Mouse (Mus musculus) CD8-positive naive resting alpha-beta T cell, adult 2 months (primary cell): ENCODE measurements around the gene Stum.
"Not testable (repeated sequence)": the region's sequence is repeated elsewhere in the genome, so short reads cannot be mapped to it uniquely, and the experiment has no call there.

ENCODE experiments used
- DNase-seq, 2 experiments: peaks; one replicate each; pipeline ENCODE4 v3.0.0; 2022; ENCODE audit warnings: low read depth in 2 of 2, low spot score in 2 of 2

The Stum gene

GRCm38 (mm10) chr1:180406336-180407035 lies 76.8 kb downstream of the Stum start:
- DNase-seq = no peak

- DNase-seq = no peak
These were observed 77.5 kb downstream of the Stum start for GRCm38 (mm10) chr1:180405576-180406335.

DNA sequence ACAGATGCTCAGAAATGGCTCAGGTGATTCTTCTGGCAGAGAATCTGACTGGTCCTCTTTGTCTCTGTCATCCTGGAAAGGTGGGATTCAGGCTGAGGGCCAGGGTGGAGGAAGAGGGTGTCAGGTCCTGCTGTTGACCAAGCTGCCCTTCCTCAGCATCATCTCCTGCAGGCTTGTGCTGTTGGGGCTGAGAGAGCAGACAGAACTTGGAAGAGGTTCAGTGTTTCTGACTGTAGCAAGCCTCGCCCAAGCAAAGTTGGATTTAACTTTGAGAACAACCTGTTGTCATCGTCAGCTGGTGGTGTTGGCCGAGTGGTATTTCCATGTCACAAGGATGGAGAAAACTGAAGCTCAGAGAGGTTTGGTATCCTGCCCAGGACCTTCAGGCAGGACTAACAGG lies 78.6 kb downstream of the Stum start:
- DNase-seq = no peak

DNA sequence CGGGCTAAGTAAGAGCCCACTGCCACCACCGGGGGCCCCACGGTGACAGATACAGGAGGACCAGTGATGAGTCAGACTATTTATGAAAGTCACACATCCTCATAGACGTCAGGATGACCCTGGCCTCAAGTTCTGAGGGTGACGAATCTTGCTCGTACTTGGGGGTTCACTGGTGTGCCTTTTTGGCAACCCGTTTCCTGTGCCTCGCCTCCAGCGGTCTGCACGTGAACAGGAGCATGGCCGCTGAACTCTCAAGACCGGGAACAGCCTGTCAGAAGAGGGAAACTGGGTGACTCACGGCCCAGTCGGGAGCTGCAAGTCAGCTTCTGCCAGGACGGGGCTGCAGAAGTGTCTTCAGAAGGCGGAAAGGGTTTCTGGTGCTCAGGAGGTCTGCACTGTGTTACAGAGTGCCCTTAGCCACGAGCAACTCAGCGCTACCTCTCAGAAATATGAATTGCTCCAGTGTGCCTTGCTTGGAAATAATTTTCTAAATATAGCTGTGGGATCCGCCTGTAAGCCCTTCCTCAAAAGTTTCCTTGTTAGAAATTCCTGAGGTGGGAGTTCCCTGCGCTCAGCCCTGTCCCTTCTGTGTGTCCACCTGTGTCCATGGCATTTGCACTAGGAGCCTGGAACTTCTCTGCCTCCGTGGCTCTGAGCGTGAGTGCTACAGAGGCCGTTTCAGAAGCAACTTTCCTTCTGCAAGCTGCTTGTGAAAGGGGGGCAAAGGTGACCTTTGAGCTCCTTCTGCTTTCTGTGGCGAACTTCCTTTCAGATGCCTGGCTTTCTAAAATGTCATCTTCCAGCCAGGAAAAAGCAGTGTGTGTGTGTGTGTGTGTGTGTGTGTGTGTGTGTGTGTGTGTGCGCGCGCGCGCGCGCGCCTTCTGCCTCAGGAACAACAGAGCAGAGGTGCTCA lies 79.4 kb downstream of the Stum start:
- peak; percentile 86 to 88 for DNase-seq

GRCm38 (mm10) chr1:180403357-180403693 lies 80.0 kb downstream of the Stum start:
- DNase-seq = peak in 1 of 2 experiments; percentile 82

DNA sequence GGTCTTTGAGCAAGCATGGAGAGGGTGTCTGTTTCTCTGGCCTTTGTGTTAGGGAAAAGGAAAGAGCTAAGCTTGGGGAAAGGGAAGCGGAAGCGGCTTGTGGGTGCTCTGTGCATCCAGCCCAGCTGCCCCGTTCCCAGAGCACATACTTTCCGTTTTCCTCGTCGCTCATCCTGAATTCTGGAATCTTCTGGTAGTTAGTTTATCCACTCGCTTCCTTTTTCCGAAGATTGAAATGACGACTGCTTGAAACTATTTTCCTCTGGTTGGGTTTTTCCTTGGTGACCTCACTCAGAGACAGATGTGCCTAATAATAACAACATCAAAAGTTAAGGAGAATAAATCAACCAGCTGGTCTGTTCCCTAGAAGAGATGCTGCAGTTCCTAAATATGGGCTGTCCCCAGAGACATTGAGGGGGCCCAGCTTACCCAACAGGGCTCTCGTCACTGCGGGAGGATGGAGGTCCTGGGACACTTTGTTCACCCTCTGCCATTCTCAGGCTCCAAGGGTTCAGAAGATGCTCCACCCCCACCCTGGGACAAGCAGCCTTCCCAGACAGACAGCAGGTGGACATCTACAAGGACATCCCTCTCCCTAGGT lies 80.7 kb downstream of the Stum start:
- DNase-seq = no peak

- DNase-seq = peak; percentile 77 to 79
These were observed 81.6 kb downstream of the Stum start for GRCm38 (mm10) chr1:180401725-180402124.

DNA sequence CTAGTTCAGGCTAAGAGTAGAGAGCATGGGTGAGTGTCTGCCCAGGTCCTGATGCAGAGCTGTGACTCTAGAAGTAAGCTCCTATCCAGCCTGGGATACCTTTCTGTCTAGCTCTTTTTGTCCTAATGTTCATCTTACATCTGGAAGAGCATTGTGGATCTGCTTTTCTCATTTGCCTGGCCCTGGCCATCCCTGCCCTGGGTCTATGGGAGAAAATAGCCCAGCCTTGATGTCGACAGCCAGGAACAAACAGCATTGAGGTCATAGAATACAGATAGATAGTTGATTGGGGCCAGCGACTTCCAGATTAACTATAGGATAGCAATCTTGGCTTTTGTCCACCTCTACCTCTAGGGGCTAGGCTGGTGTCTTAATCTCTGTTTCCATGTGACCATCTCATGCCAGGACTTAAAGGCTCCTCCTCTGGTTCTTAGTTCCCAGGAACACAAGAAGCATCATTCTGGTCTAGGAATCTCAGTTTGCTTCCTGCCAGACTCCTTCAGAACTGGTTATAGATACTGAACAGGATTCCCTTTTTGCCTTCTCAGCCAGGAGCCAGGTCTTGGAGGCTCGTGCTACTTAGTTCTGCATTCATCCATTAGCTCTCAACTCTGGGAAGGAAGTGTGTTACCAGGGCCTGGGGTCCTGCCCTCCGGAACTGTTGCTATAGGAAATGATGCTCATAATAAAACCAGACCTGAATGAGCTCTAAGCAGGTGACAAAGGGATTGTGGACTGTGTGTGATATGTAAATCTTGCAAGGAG lies 82.4 kb downstream of the Stum start:
- no peak for DNase-seq

GRCm38 (mm10) chr1:180398446-180398845 lies 84.9 kb downstream of the Stum start:
- DNase-seq = no peak

DNA sequence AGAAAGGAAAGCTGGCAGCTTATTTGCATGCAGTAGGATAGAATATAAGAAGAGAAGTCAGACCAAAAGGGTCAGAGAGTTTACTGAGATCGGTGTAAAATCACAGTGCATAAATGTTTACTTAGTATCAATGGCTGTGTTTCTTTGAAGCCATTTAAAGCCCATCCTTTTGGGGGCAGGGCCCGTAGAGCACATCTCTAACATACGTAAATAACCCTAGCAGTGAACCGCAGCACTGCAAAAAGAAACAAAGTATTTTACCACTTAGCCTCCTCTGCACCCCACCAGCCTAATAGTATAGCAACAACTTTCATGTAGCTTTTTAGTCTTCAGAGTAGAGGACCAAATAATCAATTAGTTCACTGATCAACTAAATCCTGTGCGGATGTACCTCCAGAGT lies 85.6 kb downstream of the Stum start:
- peak; percentile 37 to 59 for DNase-seq

GRCm38 (mm10) chr1:180393873-180394272 lies 89.4 kb downstream of the Stum start:
- DNase-seq = no peak

- peak in 1 of 2 experiments; percentile 35 for DNase-seq
These were observed 90.1 kb downstream of the Stum start for GRCm38 (mm10) chr1:180393017-180393797.

DNA sequence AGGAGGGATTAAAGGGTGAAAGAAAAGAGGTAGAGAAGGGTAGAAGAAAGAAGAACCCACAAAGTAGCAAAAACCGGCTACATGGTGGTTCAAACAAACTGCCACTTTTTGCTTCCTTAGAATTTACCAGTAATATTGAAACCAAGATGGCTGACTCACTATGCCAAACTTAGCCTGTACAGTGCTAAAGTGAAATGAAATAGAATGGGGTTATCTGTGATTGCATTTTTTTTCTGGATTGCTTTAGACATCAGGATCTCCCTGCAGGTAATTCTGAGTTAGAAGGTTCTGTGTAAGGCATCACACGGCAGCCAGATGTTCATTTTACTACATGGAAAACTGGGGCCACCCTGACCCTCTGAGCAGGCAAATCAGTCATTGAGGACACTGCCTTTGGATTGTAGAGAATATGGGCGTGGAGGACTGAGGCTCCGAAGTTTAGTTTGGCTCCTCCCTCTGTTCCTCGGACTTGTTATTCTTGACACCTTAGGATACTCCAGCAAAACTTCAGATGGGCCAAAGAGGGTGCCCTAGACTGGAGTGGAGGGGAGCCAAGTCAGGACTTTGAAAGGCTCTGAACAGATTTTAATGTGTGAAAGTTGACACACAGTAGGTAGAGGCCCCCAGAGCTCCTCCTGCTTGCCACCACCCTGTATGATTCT lies 91.0 kb downstream of the Stum start:
- no peak for DNase-seq

DNA sequence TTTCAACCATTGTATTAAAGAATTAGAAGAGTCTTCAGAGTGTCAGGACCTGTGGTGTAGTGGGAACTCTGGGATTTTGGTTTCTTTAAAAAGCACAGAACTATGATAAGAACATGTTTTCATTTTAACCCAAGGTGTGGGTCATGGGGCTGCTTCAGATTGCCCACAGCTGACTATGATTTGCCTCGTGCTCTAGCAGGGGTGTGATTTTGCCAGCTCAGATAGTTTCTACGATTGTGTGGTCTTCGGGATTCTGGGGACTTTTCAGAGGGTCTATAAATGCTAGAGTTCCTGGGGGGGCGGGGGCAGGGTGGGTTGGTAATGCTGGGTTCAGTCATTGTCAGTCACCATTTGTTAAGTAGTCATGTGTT lies 91.7 kb downstream of the Stum start:
- DNase-seq = no peak

- DNase-seq = no peak
These were observed 92.3 kb downstream of the Stum start for GRCm38 (mm10) chr1:180390746-180391574.

DNA sequence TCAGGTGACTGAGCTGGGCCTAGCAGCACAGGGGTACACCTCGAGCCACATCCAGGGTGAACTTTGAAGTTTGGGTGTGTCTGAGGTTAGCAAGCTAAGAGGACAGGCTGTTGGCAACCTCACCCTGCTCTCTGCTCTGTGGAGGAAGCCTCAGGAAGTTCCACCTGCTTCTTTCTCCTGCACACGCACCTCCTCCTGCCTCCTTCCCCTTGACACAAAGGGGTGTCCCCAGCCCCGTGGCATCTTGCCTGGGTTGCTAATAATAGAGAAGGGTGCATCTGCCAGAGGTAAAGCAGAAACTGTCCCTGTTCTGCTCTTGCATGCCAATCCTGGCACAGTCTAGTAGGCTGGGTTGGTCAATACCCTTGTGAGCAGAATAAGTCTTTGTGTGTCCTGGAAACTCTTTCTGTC lies 93.0 kb downstream of the Stum start:
- peak; percentile 76 to 77 for DNase-seq

DNA sequence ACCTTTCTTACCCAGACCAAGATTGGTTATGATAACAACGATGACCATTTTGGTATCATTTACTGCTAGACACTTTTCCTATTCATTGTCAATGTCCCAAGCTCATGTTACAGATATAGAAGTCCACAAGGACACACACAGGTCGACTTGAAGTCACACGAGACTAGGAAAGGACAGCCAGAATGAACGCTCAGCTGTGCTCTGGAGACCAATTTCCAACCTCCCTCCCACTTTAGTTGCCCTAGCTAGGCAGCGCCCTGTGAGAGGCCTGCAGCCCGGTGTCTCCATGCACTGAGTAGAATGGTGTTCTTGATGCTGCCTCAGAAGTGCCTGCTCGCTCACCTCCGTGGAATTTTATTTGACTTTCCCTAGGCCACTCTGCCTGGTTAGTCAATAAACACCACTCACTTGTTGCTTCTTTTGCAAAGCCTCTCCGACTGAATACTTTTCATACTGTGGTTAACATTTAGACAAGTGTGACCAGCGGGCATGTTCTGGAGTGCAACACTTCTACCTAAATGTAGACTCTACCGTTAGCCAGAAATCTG lies 94.0 kb downstream of the Stum start:
- not testable (repeated sequence) for DNase-seq

DNA sequence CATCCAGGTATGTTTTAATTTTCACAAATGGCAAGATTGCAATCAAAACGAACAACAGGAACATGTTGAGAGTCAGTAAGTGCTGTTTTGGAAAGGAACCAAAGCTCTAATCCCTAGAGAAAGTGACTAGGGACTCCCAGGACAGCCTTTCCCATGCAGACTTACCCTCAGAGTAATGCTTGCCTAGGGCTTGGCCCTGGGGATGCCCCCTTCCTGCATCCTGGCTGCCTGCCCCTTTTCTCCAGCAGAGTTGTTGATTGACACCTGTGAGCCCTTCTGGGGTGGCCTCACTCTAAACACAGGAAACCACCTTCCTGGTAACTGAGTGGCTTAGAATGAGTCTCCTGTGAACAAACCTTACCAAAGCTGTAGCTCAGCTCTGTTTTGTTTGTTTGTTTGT lies 94.8 kb downstream of the Stum start:
- DNase-seq = peak; percentile 45 to 50
